In the genomic region with DNA sequence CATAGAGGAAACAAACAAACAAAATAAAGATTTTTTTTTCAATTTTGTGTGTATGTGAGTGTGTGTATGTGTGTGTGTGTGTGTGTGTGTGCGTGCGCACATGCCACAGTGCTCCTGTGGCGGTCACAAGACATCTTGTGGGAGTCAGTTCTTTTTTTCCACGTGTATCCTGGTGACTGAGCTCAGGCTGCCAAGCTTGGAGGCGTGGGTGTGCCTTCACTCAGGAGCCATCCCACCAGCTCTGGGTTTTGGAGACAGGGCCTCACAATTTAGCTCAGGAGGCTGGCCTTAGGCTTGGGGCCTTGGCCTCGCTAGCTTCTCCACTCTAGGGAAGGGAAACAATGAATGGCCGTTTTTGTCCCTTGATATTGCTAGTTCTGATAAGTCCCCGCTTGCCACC, we compare ENCODE assay signal across 29 mouse cellular contexts. TPM values are rescaled to one million over a fixed set of nuclear protein-coding genes. Genes with fewer than 3 reads are reported as not detected.
DNase-seq lines count a peak whose midpoint lies in the region; ATAC-seq lines count a peak whose summit lies in the region.
"Had no signal": no experiment of that assay in that cellular context is flagged by ENCODE, and none has a peak within 500 bp of the region (broad histone marks: within the 10 kb centered on the region; RNA-seq: fewer than 3 reads in every experiment).

No protein-coding gene starts in this region.

- DNase-seq in embryonic facial prominence, embryonic 10.5 days (ENCODE audit: low spot score) = no peak
- DNase-seq in heart, postnatal 25 days (ENCODE audit: low spot score) = no peak
- peak; percentile 67 for DNase-seq in midbrain, embryonic 11.5 days (ENCODE audit: low spot score, missing footprints)
- peak; percentile 32 for DNase-seq in telencephalon, adult 2 months (ENCODE audit: low read depth, low spot score)
- DNase-seq in layer of hippocampus, postnatal 25 days (ENCODE audit: extremely low spot score in 1 of 2, low spot score in 1 of 2) = no peak
- DNase-seq: adrenal gland, postnatal 10 days; adrenal gland, postnatal 36 days; cerebellum, adult 11 months; cerebellum, adult 2 months; cerebellum, adult 9-11 months; cerebellum, postnatal 25 days; gastrocnemius, postnatal 25 days; heart, adult 18-20 months; heart, postnatal 10 days; heart, postnatal 4 days had no signal

- no peak overlapping the region for H3K4me2 ChIP-seq in embryonic facial prominence, embryonic 12.5 days (replicated peaks)
- no peak overlapping the region for H3K4me2 ChIP-seq in heart, embryonic 13.5 days
- no peak overlapping the region for H3K4me2 ChIP-seq in midbrain, embryonic 11.5 days
- H3K4me2 ChIP-seq in midbrain, embryonic 13.5 days (replicated peaks) = no peak overlapping the region
- H3K4me2 ChIP-seq: forebrain, embryonic 13.5 days; heart, embryonic 11.5 days; heart, embryonic 15.5 days; hindbrain, embryonic 14.5 days had no signal

- H3K27me3 ChIP-seq in embryonic facial prominence, embryonic 12.5 days = no peaks in the 10 kb centered on the region
- no peaks in the 10 kb centered on the region; the same call in 1 of the 2 replicates for H3K27me3 ChIP-seq in embryonic facial prominence, embryonic 10.5 days (replicated peaks; ENCODE audit: low read depth, poor library complexity, severe bottlenecking)
- H3K27me3 ChIP-seq in heart, embryonic 13.5 days (replicated peaks) = no peaks in the 10 kb centered on the region
- no peaks in the 10 kb centered on the region for H3K27me3 ChIP-seq in midbrain, embryonic 11.5 days (ENCODE audit: control insufficient read depth, insufficient read depth, low read length)
- H3K27me3 ChIP-seq in midbrain, embryonic 13.5 days = no peaks in the 10 kb centered on the region
- H3K27me3 ChIP-seq: forebrain, embryonic 13.5 days; heart, embryonic 15.5 days had no signal

- no peak overlapping the region for H3K4me3 ChIP-seq in embryonic facial prominence, embryonic 12.5 days
- H3K4me3 ChIP-seq in embryonic facial prominence, embryonic 10.5 days = no peak overlapping the region
- H3K4me3 ChIP-seq in heart, embryonic 13.5 days = no peak overlapping the region
- H3K4me3 ChIP-seq in midbrain, embryonic 11.5 days (ENCODE audit: low read depth, low read length) = no peak overlapping the region
- no peak overlapping the region for H3K4me3 ChIP-seq in midbrain, embryonic 13.5 days (replicated peaks)
- H3K4me3 ChIP-seq: forebrain, embryonic 10.5 days; forebrain, embryonic 13.5 days; heart, embryonic 15.5 days had no signal

- no peak for ATAC-seq in embryonic facial prominence, embryonic 12.5 days (ENCODE audit: insufficient number of reproducible peaks, insufficient read depth, low FRiP score, low TSS enrichment)
- no peak for ATAC-seq in heart, embryonic 13.5 days (ENCODE audit: extremely low read depth, insufficient number of reproducible peaks, low FRiP score, low TSS enrichment)
- ATAC-seq in midbrain, embryonic 11.5 days (ENCODE audit: low FRiP score) = no peak
- ATAC-seq in midbrain, embryonic 13.5 days = no peak
- ATAC-seq: forebrain, embryonic 13.5 days; forebrain, embryonic 16.5 days; hindbrain, postnatal 0 days; inflammation-experienced regulatory T-cells, adult 6 months had no signal

- H3K9ac ChIP-seq in embryonic facial prominence, embryonic 12.5 days = peak overlapping the region; percentile 9; the same call in 1 of the 2 replicates
- H3K9ac ChIP-seq in heart, embryonic 13.5 days = 0 out of 2 replicates have a peak overlapping the region, but pooled peaks have one; percentile 15
- H3K9ac ChIP-seq in midbrain, embryonic 11.5 days (ENCODE audit: low read length) = no peak overlapping the region
- H3K9ac ChIP-seq in midbrain, embryonic 13.5 days (replicated peaks) = no peak overlapping the region
- H3K9ac ChIP-seq: forebrain, embryonic 13.5 days; heart, embryonic 15.5 days; hindbrain, embryonic 14.5 days had no signal

- H3K4me1 ChIP-seq in embryonic facial prominence, embryonic 12.5 days = no peaks in the 10 kb centered on the region
- 0 out of 2 replicates have a peak, but pooled peaks cover 3% of the 10 kb centered on the region for H3K4me1 ChIP-seq in embryonic facial prominence, embryonic 10.5 days
- H3K4me1 ChIP-seq in heart, embryonic 13.5 days = peaks cover 7% of the 10 kb centered on the region; the same call in 1 of the 2 replicates
- no peaks in the 10 kb centered on the region for H3K4me1 ChIP-seq in midbrain, embryonic 11.5 days (ENCODE audit: control insufficient read depth, insufficient read depth, low read length)
- H3K4me1 ChIP-seq in midbrain, embryonic 13.5 days (replicated peaks) = no peaks in the 10 kb centered on the region
- H3K4me1 ChIP-seq: forebrain, embryonic 13.5 days had no signal

- no peak overlapping the region for H3K27ac ChIP-seq in embryonic facial prominence, embryonic 12.5 days
- no peak overlapping the region for H3K27ac ChIP-seq in embryonic facial prominence, embryonic 10.5 days (replicated peaks)
- H3K27ac ChIP-seq in heart, embryonic 13.5 days (replicated peaks) = no peak overlapping the region
- H3K27ac ChIP-seq in midbrain, embryonic 11.5 days (ENCODE audit: low read depth, low read length) = no peak overlapping the region
- H3K27ac ChIP-seq in midbrain, embryonic 13.5 days = no peak overlapping the region
- H3K27ac ChIP-seq: forebrain, embryonic 10.5 days; forebrain, embryonic 13.5 days; heart, embryonic 15.5 days; hindbrain, embryonic 14.5 days; hindbrain, postnatal 0 days had no signal

- intact Hi-C loops in heart, postnatal 25 days (cut with DNase I) = no loop called here

- no peaks in the 10 kb centered on the region for H3K9me3 ChIP-seq in embryonic facial prominence, embryonic 12.5 days
- H3K9me3 ChIP-seq in embryonic facial prominence, embryonic 10.5 days = no peaks in the 10 kb centered on the region
- no peaks in the 10 kb centered on the region for H3K9me3 ChIP-seq in heart, embryonic 13.5 days
- H3K9me3 ChIP-seq in midbrain, embryonic 11.5 days (ENCODE audit: control insufficient read depth, low read length) = no peaks in the 10 kb centered on the region
- H3K9me3 ChIP-seq in midbrain, embryonic 13.5 days = no peaks in the 10 kb centered on the region
- H3K9me3 ChIP-seq: forebrain, embryonic 10.5 days; forebrain, embryonic 13.5 days; heart, embryonic 15.5 days had no signal

- H3K36me3 ChIP-seq in embryonic facial prominence, embryonic 12.5 days = no peaks in the 10 kb centered on the region
- no peaks in the 10 kb centered on the region for H3K36me3 ChIP-seq in embryonic facial prominence, embryonic 10.5 days (replicated peaks)
- no peaks in the 10 kb centered on the region for H3K36me3 ChIP-seq in heart, embryonic 13.5 days
- no peaks in the 10 kb centered on the region for H3K36me3 ChIP-seq in midbrain, embryonic 11.5 days (ENCODE audit: control insufficient read depth, insufficient read depth, low read length)
- H3K36me3 ChIP-seq in midbrain, embryonic 13.5 days = no peaks in the 10 kb centered on the region
- H3K36me3 ChIP-seq: forebrain, embryonic 10.5 days; heart, embryonic 15.5 days had no signal

- WGBS in embryonic facial prominence, embryonic 12.5 days = 71% methylated on average over 8 of the region's 8 CpGs
- 79% methylated on average over 8 of the region's 8 CpGs for WGBS in embryonic facial prominence, embryonic 10.5 days
- 65% methylated on average over 8 of the region's 8 CpGs for WGBS in heart, embryonic 13.5 days
- WGBS in midbrain, embryonic 11.5 days = 80% methylated on average over 8 of the region's 8 CpGs
- 79% methylated on average over 8 of the region's 8 CpGs for WGBS in midbrain, embryonic 13.5 days

RNA-seq across cellular contexts. Expression of gene Tmem53, which starts 27.6 kb away (rescaled TPM):
- polyA plus RNA-seq in embryonic facial prominence, embryonic 12.5 days (2016; fragmentation: Nextera tagmentation; extraction: Ambion mirVana) = 11.3 and 11.8 TPM in 2 replicates
- 10.8 and 11.6 TPM in 2 replicates for polyA plus RNA-seq in embryonic facial prominence, embryonic 10.5 days (2016; fragmentation: Nextera tagmentation; extraction: Ambion mirVana)
- polyA plus RNA-seq in heart, embryonic 13.5 days (2015; fragmentation: Nextera tagmentation; extraction: Ambion mirVana) = 25.0 and 28.5 TPM in 2 replicates
- 10 to 100 TPM; 23.8 to 30.3 TPM for total RNA-seq in heart, postnatal 25 days (2021)
- polyA plus RNA-seq in midbrain, embryonic 11.5 days (2014; fragmentation: Nextera tagmentation; extraction: Ambion mirVana) = 7.5 and 8.4 TPM in 2 replicates
- polyA plus RNA-seq in midbrain, embryonic 13.5 days (2015; fragmentation: Nextera tagmentation; extraction: Ambion mirVana) = 10.2 and 10.4 TPM in 2 replicates
- 1 to 10 TPM; 4.6 to 6.0 TPM for total RNA-seq in layer of hippocampus, postnatal 25 days (2021)
- total RNA-seq: common myeloid progenitor, adult 5-6 weeks had no signal

RNA-seq across cellular contexts. Expression of gene Armh1, which starts 27.8 kb away (rescaled TPM):
- 0.64 and 1.3 TPM in 2 replicates for polyA plus RNA-seq in embryonic facial prominence, embryonic 12.5 days (2016; fragmentation: Nextera tagmentation; extraction: Ambion mirVana)
- polyA plus RNA-seq in embryonic facial prominence, embryonic 10.5 days (2016; fragmentation: Nextera tagmentation; extraction: Ambion mirVana) = 0.26 TPM in 2 replicates
- 0.35 and 0.51 TPM in 2 replicates for polyA plus RNA-seq in heart, embryonic 13.5 days (2015; fragmentation: Nextera tagmentation; extraction: Ambion mirVana)
- total RNA-seq in heart, postnatal 25 days (2021) = not detected
- 0.34 and 0.40 TPM in 2 replicates for polyA plus RNA-seq in midbrain, embryonic 11.5 days (2014; fragmentation: Nextera tagmentation; extraction: Ambion mirVana)
- 0.31 and 0.83 TPM in 2 replicates for polyA plus RNA-seq in midbrain, embryonic 13.5 days (2015; fragmentation: Nextera tagmentation; extraction: Ambion mirVana)
- under 1 TPM; 0.52 to 0.79 TPM for total RNA-seq in layer of hippocampus, postnatal 25 days (2021)
- total RNA-seq: common myeloid progenitor, adult 5-6 weeks; gastrocnemius, adult 8-10 months; gastrocnemius, postnatal 25 days had no signal
- polyA plus RNA-seq: hindbrain, embryonic 11.5 days; inflammation-experienced regulatory T-cells, adult 6 months had no signal

RNA-seq across cellular contexts. Expression of gene Kif2c, which starts 41.7 kb away (rescaled TPM):
- polyA plus RNA-seq in embryonic facial prominence, embryonic 12.5 days (2016; fragmentation: Nextera tagmentation; extraction: Ambion mirVana) = 83.8 and 89.5 TPM in 2 replicates
- 115 and 119 TPM in 2 replicates for polyA plus RNA-seq in embryonic facial prominence, embryonic 10.5 days (2016; fragmentation: Nextera tagmentation; extraction: Ambion mirVana)
- 42.0 and 44.2 TPM in 2 replicates for polyA plus RNA-seq in heart, embryonic 13.5 days (2015; fragmentation: Nextera tagmentation; extraction: Ambion mirVana)
- total RNA-seq in heart, postnatal 25 days (2021) = under 1 TPM; 0.31 to 0.34 TPM
- polyA plus RNA-seq in midbrain, embryonic 11.5 days (2014; fragmentation: Nextera tagmentation; extraction: Ambion mirVana) = 103 and 104 TPM in 2 replicates
- polyA plus RNA-seq in midbrain, embryonic 13.5 days (2015; fragmentation: Nextera tagmentation; extraction: Ambion mirVana) = 29.1 and 29.2 TPM in 2 replicates
- total RNA-seq in layer of hippocampus, postnatal 25 days (2021) = under 1 TPM; 0.47 TPM
- total RNA-seq: gastrocnemius, adult 8-10 months had no signal

Comparison
In these comparisons a context has a peak if more than half of its experiments do, and no peak if none do; other contexts are left out.
1. H3K9ac ChIP-seq: peak in embryonic facial prominence, embryonic 12.5 days (single experiment) and heart, embryonic 13.5 days (single experiment); none in midbrain, embryonic 11.5 days (single experiment) and midbrain, embryonic 13.5 days (single experiment).
2. DNase-seq: peak in midbrain, embryonic 11.5 days (single experiment) and telencephalon, adult 2 months (single experiment); none in embryonic facial prominence, embryonic 10.5 days (single experiment), heart, postnatal 25 days (single experiment) and layer of hippocampus, postnatal 25 days (0 of 2).